Mouse (Mus musculus) neutrophil, adult 5-6 weeks (primary cell): ENCODE data around the gene Ccl25. TPM values are rescaled to one million over a fixed set of nuclear protein-coding genes. Genes with fewer than 3 reads are reported as not detected.
"Not testable (repeated sequence)": the region's sequence is repeated elsewhere in the genome, so short reads cannot be mapped to it uniquely, and the experiment has no call there.

Experiments
- ATAC-seq: fragments of 151-379, 151-347 bp; 2 replicates; pipeline ENCODE4 v1.8.0; 2017; ENCODE audit warnings: mild to moderate bottlenecking, moderate TSS enrichment; ENCODE audit not compliant: insufficient number of reproducible peaks, poor library complexity, low FRiP score, severe bottlenecking; ENCODE audit errors: extremely low read depth
- total RNA-seq: library from RNA; stranded (forward); fragments of 200-1000 nt; gene quantifications from 2 replicates; pipeline ENCODE4 v1.2.3, GENCODE M21; 2017

The Ccl25 gene
- total RNA-seq, 1 experiment from 2014 or later: 11.5 TPM

GRCm38 (mm10) chr8:4403960-4404879 lies 79.2 kb downstream of the Ccl25 start:
- ATAC-seq: no peak

DNA sequence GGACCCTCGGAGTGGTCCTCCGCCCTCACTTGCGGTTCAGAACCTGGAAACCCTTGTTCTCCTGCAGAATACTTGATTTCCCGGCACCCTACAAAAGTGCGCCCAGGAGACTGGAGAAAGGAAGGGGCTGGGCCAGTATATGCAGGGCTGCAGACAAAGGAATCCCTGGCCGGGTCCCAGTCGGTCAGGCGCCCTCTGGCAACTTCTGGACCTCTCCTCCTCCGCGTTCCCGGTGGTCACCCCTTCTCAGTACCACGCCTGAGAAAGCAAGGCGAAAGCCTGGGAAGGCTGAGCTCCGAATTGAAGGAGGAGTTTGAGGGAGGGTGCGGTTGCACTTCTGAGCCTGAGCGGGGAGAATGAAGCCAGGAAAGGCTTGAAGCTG lies 79.9 kb downstream of the Ccl25 start:
- no peak for ATAC-seq

GRCm38 (mm10) chr8:4408425-4408824 lies 83.4 kb downstream of the Ccl25 start:
- not testable (repeated sequence) for ATAC-seq

Other genes with a start within 250 kb of the Ccl25 start
- not detected in 2 replicates for gene Cd209f, start 219.4 kb upstream of the Ccl25 start, total RNA-seq
- not detected in 2 replicates for gene Cd209g, start 191.1 kb upstream of the Ccl25 start, total RNA-seq
- 10.2 and 16.6 TPM in 2 replicates for gene Evi5l, start 158.6 kb upstream of the Ccl25 start, total RNA-seq
- gene Prr36, start 107.8 kb upstream of the Ccl25 start, total RNA-seq: not detected in 2 replicates
- gene Lrrc8e, start 98.4 kb upstream of the Ccl25 start, total RNA-seq: not detected in 2 replicates
- 44.1 and 50.7 TPM in 2 replicates for gene Map2k7, start 86.5 kb upstream of the Ccl25 start, total RNA-seq
- gene Gm49320, start 86.3 kb upstream of the Ccl25 start, total RNA-seq: 1.4 TPM in 1 of 2 replicates, not detected in the other
- gene Tgfbr3l, start 77.0 kb upstream of the Ccl25 start, total RNA-seq: 8.4 and 10.2 TPM in 2 replicates
- 6.8 and 15.7 TPM in 2 replicates for gene Snapc2, start 72.1 kb upstream of the Ccl25 start, total RNA-seq
- gene Ctxn1, start 65.9 kb upstream of the Ccl25 start, total RNA-seq: 0.35 TPM in 1 of 2 replicates, not detected in the other
- gene Timm44, start 49.3 kb upstream of the Ccl25 start, total RNA-seq: 78.5 and 86.7 TPM in 2 replicates
- 52.4 and 65.9 TPM in 2 replicates for gene Elavl1, start 203 bp downstream of the Ccl25 start, total RNA-seq
- 19.6 and 21.2 TPM in 2 replicates for gene Cers4, start 167.8 kb downstream of the Ccl25 start, total RNA-seq